Mouse (Mus musculus): ENCODE data around the gene Mgarp.
A peak's percentile ranks its signal among the peaks of the same experiment; 100 is the strongest.
"Not testable (repeated sequence)": the region's sequence is repeated elsewhere in the genome, so short reads cannot be mapped to it uniquely, and the experiment has no call there.

Gene Mgarp

GRCm38 (mm10) chr3:51371826-51372225, 24.7 kb downstream of the Mgarp start:
- no peak for DNase-seq (ENCODE audit: extremely low spot score, low read depth, low spot score)

- DNase-seq (ENCODE audit: extremely low spot score, low read depth, low spot score), result no peak
Measured at GRCm38 (mm10) chr3:51368011-51368410, 28.5 kb downstream of the Mgarp start.

GRCm38 (mm10) chr3:51366926-51367325, 29.6 kb downstream of the Mgarp start:
- no peak for DNase-seq (ENCODE audit: extremely low spot score, low read depth, low spot score)

DNA sequence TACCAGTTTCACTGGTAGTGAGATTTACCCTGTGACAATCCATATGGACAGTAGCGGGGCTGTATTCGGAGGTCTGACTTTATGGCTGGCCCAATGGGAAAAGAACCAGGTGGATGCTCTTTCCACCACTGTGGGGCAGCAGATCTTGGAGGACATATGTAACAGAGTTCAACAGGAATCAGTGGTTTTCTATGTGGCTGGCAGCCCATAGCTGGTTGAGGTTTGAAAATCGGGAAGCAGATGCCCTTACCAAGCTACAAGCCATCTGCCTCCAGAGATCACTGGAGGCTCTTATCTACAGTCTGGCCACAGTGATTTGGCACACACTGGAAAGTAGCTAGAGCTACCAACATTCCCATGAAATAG, 31.0 kb downstream of the Mgarp start:
- no peak for DNase-seq (ENCODE audit: extremely low spot score, low read depth, low spot score)

DNA sequence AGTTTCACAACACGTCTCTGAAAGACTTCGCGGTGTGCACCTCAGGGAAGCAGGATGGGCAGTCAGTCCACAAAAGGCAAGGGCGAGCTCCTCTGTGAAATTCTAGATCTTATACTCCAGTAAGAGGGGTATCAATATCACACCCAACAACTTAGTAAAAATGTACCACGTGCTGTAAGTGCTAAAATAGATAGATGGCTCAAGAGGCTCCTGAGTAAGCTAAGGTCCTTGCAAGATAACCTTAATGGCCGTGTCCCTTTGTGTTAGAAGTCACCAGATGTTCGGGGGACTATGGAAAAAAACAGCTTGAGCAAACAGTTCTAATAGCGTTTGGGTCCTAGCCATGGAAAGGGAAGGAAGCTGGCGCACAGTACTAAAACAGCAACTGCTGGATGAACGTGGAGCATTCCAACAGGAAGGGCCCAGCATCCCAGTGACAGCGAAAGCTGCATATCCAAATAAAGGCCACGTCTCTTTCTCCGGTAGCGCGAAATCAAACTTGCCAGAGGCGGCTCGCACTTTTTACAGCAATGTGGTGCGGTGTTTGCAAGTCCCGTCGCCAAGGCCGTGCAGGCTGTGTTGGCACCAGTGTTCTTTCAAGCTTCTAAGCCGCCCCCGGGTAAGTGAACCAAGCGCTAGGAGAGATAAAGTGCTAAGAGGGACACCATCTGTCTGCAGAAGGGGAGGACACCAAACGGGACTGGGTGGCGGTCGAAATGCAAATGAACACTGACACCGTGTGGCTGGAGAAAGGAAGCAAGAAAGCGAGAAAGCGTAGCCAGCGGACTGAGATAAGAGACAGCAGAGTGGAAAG, 31.6 kb downstream of the Mgarp start:
- DNase-seq (ENCODE audit: extremely low spot score, low read depth, low spot score), result no peak

- no peak for DNase-seq (ENCODE audit: extremely low spot score, low read depth, low spot score)
Measured at GRCm38 (mm10) chr3:51361066-51361465, 35.5 kb downstream of the Mgarp start.

DNA sequence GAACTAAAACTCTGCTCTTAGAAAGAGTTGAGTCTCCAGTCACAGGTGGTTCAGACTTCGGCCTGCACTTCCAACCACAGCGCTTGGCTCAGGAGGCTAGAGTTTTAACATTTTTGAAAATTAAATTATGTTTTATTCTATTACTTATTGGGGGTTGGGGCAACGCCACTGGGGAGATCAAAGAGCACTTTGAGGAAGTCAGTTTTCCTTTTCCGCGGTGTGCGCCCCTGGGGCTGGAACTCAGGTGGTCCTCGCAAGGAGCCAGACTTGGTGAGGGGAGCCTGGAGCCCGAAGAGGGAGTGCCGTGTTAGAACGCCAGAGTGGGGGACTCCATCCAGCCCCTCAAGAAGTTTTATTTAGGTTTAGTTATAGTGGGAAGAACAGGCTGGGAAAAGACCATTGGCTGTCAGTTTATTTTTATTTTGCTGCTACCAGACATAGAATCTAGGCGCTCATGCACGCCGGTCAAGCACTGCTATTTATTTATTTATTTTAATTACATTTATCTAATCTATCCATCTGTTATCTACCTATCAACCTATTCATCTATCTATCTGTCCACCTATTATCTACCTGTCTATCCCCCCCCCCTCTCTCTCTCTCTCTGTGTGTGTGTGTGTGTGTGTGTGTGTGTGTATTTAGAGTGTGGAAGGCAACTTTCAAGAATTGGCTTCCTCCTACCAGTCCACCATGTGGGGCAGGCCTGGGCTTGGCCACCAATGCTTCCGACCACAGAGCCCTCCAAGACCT, 36.8 kb downstream of the Mgarp start:
- no peak for DNase-seq (ENCODE audit: extremely low spot score, low read depth, low spot score)

GRCm38 (mm10) chr3:51358660-51359557, 37.6 kb downstream of the Mgarp start:
- DNase-seq (ENCODE audit: extremely low spot score, low read depth, low spot score), result peak; percentile 89

DNA sequence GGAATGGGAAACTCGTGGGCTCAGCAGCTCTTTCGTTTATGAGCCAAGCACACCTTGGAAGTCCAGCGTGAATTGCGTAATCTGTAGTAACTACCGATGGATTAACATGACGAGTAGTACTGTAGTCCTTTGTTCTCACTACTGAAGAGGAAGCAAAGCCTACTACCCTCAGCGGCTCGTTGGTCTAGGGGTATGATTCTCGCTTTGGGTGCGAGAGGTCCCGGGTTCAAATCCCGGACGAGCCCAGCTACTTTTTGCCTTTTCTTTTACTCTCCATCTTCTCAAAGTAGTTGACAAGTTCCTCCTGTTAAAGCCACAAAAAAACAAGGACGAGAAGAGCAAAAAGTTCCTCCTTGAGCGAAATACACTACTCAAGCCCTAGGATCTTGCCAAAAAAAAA, 38.4 kb downstream of the Mgarp start:
- DNase-seq (ENCODE audit: extremely low spot score, low read depth, low spot score), result peak; percentile 82

- no peak for DNase-seq (ENCODE audit: extremely low spot score, low read depth, low spot score)
Measured at GRCm38 (mm10) chr3:51357624-51358023, 38.9 kb downstream of the Mgarp start.

GRCm38 (mm10) chr3:51357078-51357477, 39.5 kb downstream of the Mgarp start:
- DNase-seq (ENCODE audit: extremely low spot score, low read depth, low spot score), result no peak

DNA sequence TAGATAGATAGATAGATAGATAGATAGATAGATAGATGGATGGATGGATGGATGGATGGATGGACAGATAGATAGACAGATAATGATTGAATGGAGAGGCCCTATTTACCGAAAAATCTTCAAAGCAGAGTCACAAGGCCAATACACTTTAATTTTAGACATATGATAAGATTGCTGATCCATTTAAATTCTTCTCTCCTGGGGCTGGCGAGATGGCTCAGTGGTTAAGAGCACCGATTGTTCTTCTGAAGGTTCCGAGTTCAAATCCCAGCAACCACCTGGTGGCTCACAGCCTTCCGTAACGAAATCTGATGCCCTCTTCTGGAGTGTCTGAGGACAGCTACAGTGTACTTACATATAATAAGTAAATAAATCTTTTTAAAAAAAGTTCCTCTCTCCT, 41.6 kb downstream of the Mgarp start:
- not testable (repeated sequence) for DNase-seq (ENCODE audit: extremely low spot score, low read depth, low spot score)

GRCm38 (mm10) chr3:51354034-51354427, 42.5 kb downstream of the Mgarp start:
- no peak for DNase-seq (ENCODE audit: extremely low spot score, low read depth, low spot score)

- DNase-seq (ENCODE audit: extremely low spot score, low read depth, low spot score), result no peak
Measured at GRCm38 (mm10) chr3:51353325-51354033, 43.1 kb downstream of the Mgarp start.

- DNase-seq (ENCODE audit: extremely low spot score, low read depth, low spot score), result no peak
Measured at GRCm38 (mm10) chr3:51350806-51351205, 45.7 kb downstream of the Mgarp start.

GRCm38 (mm10) chr3:51348646-51349238, 47.8 kb downstream of the Mgarp start:
- no peak for DNase-seq (ENCODE audit: extremely low spot score, low read depth, low spot score)

- DNase-seq (ENCODE audit: extremely low spot score, low read depth, low spot score), result not testable (repeated sequence)
Measured at GRCm38 (mm10) chr3:51345017-51345416, 51.5 kb downstream of the Mgarp start.

GRCm38 (mm10) chr3:51344182-51344581, 52.4 kb downstream of the Mgarp start:
- not testable (repeated sequence) for DNase-seq (ENCODE audit: extremely low spot score, low read depth, low spot score)

GRCm38 (mm10) chr3:51343260-51343659, 53.3 kb downstream of the Mgarp start:
- DNase-seq (ENCODE audit: extremely low spot score, low read depth, low spot score), result no peak

DNA sequence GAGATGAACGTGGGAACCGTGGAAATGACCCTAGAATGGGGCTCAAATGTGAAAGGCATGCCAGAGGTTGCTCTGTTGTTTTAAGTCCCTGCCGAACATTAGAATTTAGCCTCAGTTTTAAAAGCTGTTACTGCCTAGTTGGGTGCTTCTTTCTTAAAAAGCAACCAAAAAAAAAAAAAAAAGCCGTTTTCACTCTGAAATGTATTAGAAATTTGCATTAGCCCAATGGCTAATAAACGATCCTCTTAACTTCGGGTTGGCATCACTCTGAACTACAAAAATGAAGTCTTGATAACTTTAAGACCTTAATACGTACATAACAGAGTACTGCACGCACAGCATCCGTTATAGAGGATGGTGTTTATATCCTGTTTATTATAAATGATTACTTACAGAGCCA, 54.4 kb downstream of the Mgarp start:
- no peak for DNase-seq (ENCODE audit: extremely low spot score, low read depth, low spot score)
